Comparison of ENCODE assay signal across 8 mouse cellular contexts in the genomic region with DNA sequence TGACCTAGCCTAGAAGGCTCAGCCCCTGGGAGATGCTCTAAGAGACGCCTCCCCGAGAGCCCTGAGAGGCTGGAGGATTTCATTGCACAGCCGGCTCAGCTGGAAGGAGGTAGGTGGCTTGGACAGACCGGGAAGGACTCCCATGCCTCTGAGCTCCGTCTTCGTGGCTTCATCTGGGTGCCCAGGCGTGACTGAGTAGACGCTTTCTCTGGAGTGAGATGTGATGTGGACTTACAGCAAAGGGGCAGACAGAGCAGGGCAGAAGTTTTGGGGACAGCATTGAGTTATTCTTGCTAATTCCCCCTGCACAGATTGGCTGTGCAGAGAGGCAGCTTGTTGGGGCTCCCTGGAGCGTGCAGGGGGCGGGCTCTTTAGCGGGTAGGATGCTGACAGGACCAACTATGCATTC. TPM values are rescaled to one million over a fixed set of nuclear protein-coding genes. Genes with fewer than 3 reads are reported as not detected.
DNase-seq lines count a peak whose midpoint lies in the region; ATAC-seq and TF ChIP-seq lines count a peak whose summit lies in the region.

No protein-coding gene starts in this region.

- peaks cover 14% of the 10 kb centered on the region; the same call in 1 of the 2 replicates for H3K4me1 ChIP-seq in kidney, postnatal 0 days (replicated peaks; ENCODE audit: insufficient read depth, low read length)
- H3K4me1 ChIP-seq in embryonic facial prominence, embryonic 12.5 days, result peaks cover 54% of the 10 kb centered on the region
- H3K4me1 ChIP-seq in midbrain, embryonic 10.5 days, result peaks cover 49% of the 10 kb centered on the region

- H3K4me3 ChIP-seq in kidney, postnatal 0 days (replicated peaks; ENCODE audit: low read depth, low read length), result peak overlapping the region; percentile 26
- peak overlapping the region; percentile 37 for H3K4me3 ChIP-seq in embryonic facial prominence, embryonic 12.5 days
- H3K4me3 ChIP-seq in midbrain, embryonic 10.5 days, result peak overlapping the region; percentile 25; the same call in 1 of the 2 replicates

- DNase-seq in kidney, postnatal 0 days (ENCODE audit: low spot score), result peak; percentile 59
- DNase-seq in kidney, postnatal 10 days, result no peak
- peak; percentile 61 to 67 for DNase-seq in heart, postnatal 10 days
- DNase-seq in midbrain, embryonic 10.5 days (ENCODE audit: low spot score), result peak; percentile 28
- no peak for DNase-seq in layer of hippocampus, adult 18-20 months (ENCODE audit: low spot score in 2 of 2)
- DNase-seq in ovary, postnatal 10 days (ENCODE audit: low spot score), result no peak

- WGBS in kidney, postnatal 0 days, result 3% methylated on average over 11 of the region's 11 CpGs
- WGBS in embryonic facial prominence, embryonic 12.5 days, result 5% methylated on average over 11 of the region's 11 CpGs
- WGBS in midbrain, embryonic 10.5 days, result 3% methylated on average over 11 of the region's 11 CpGs

- intact Hi-C loops in heart, postnatal 10 days (cut with DNase I), result no loop called here

- no peaks in the 10 kb centered on the region for H3K36me3 ChIP-seq in kidney, postnatal 0 days (ENCODE audit: insufficient read depth, low read length)
- H3K36me3 ChIP-seq in embryonic facial prominence, embryonic 12.5 days, result no peaks in the 10 kb centered on the region
- no peaks in the 10 kb centered on the region for H3K36me3 ChIP-seq in midbrain, embryonic 10.5 days

- TF ChIP-seq CTCF in kidney, postnatal 0 days (IDR thresholded peaks at IDR 0.05; ENCODE audit: low read depth), result no peak

- peak overlapping the region; percentile 50 for H3K9ac ChIP-seq in kidney, postnatal 0 days (ENCODE audit: low read depth, low read length)
- H3K9ac ChIP-seq in embryonic facial prominence, embryonic 12.5 days, result peak overlapping the region; percentile 52

- peak; percentile 19; the same call in 1 of the 2 replicates for ATAC-seq in kidney, postnatal 0 days (replicated peaks; ENCODE audit: low FRiP score, low read depth)
- ATAC-seq in embryonic facial prominence, embryonic 12.5 days (ENCODE audit: insufficient number of reproducible peaks, insufficient read depth, low FRiP score, low TSS enrichment), result no peak
- no peak for ATAC-seq in erythroid progenitor cell, adult 5-6 weeks (replicated peaks; ENCODE audit: low FRiP score, poor library complexity, severe bottlenecking)

- no peaks in the 10 kb centered on the region for H3K9me3 ChIP-seq in kidney, postnatal 0 days (replicated peaks; ENCODE audit: low read length)
- no peaks in the 10 kb centered on the region for H3K9me3 ChIP-seq in embryonic facial prominence, embryonic 12.5 days
- no peaks in the 10 kb centered on the region for H3K9me3 ChIP-seq in midbrain, embryonic 10.5 days (replicated peaks)

- peak overlapping the region; percentile 56 for H3K4me2 ChIP-seq in kidney, postnatal 0 days (ENCODE audit: low read length)
- H3K4me2 ChIP-seq in embryonic facial prominence, embryonic 12.5 days (replicated peaks), result peak overlapping the region; percentile 53

- no peaks in the 10 kb centered on the region for H3K27me3 ChIP-seq in kidney, postnatal 0 days (ENCODE audit: insufficient read depth, low read length)
- H3K27me3 ChIP-seq in embryonic facial prominence, embryonic 12.5 days, result no peaks in the 10 kb centered on the region
- H3K27me3 ChIP-seq in midbrain, embryonic 10.5 days (ENCODE audit: low read depth, poor library complexity, severe bottlenecking), result peaks cover 52% of the 10 kb centered on the region

- peak overlapping the region; percentile 64 for H3K27ac ChIP-seq in kidney, postnatal 0 days
- H3K27ac ChIP-seq in embryonic facial prominence, embryonic 12.5 days, result peak overlapping the region; percentile 84
- peak overlapping the region; percentile 29 for H3K27ac ChIP-seq in midbrain, embryonic 10.5 days (replicated peaks)

RNA-seq across cellular contexts. Expression of a gene that starts 0.5 kb away (rescaled TPM):
- 13.0 and 15.0 TPM in 2 replicates for polyA plus RNA-seq in kidney, postnatal 0 days (2015; fragmentation: Nextera tagmentation; extraction: Ambion mirVana)
- 5.7 and 6.7 TPM in 2 replicates for polyA plus RNA-seq in embryonic facial prominence, embryonic 12.5 days (2016; fragmentation: Nextera tagmentation; extraction: Ambion mirVana)
- total RNA-seq in heart, postnatal 10 days (2021), result 10 to 100 TPM; 38.0 to 38.4 TPM
- 2.0 and 2.9 TPM in 2 replicates for polyA plus RNA-seq in midbrain, embryonic 10.5 days (2016; fragmentation: Nextera tagmentation; extraction: Ambion mirVana)
- total RNA-seq in layer of hippocampus, adult 18-20 months (2021), result 1 to 10 TPM; 2.0 to 2.9 TPM
- total RNA-seq in erythroid progenitor cell, adult 5-6 weeks (2015; ENCODE audit: low replicate concordance), result not detected in 2 replicates
- not detected in 2 replicates for total RNA-seq in erythroid progenitor cell, adult 5-6 weeks (2017; ENCODE audit: low replicate concordance)

RNA-seq across cellular contexts. Expression of a gene that starts 9.6 kb away (rescaled TPM):
- 25.7 and 25.8 TPM in 2 replicates for polyA plus RNA-seq in kidney, postnatal 0 days (2015; fragmentation: Nextera tagmentation; extraction: Ambion mirVana)
- polyA plus RNA-seq in embryonic facial prominence, embryonic 12.5 days (2016; fragmentation: Nextera tagmentation; extraction: Ambion mirVana), result 33.4 and 35.5 TPM in 2 replicates
- 10 to 100 TPM; 20.4 to 22.0 TPM for total RNA-seq in heart, postnatal 10 days (2021)
- 22.8 and 23.3 TPM in 2 replicates for polyA plus RNA-seq in midbrain, embryonic 10.5 days (2016; fragmentation: Nextera tagmentation; extraction: Ambion mirVana)
- 10 to 100 TPM; 41.4 to 44.8 TPM for total RNA-seq in layer of hippocampus, adult 18-20 months (2021)
- 5.4 and 8.0 TPM in 2 replicates for total RNA-seq in erythroid progenitor cell, adult 5-6 weeks (2015; ENCODE audit: low replicate concordance)
- total RNA-seq in erythroid progenitor cell, adult 5-6 weeks (2017; ENCODE audit: low replicate concordance), result 6.9 and 11.3 TPM in 2 replicates

RNA-seq across cellular contexts. Expression of a gene that starts 26.6 kb away (rescaled TPM):
- polyA plus RNA-seq in kidney, postnatal 0 days (2015; fragmentation: Nextera tagmentation; extraction: Ambion mirVana), result 68.8 and 80.3 TPM in 2 replicates
- polyA plus RNA-seq in embryonic facial prominence, embryonic 12.5 days (2016; fragmentation: Nextera tagmentation; extraction: Ambion mirVana), result 1.4 and 2.7 TPM in 2 replicates
- 10 to 100 TPM; 31.3 to 31.7 TPM for total RNA-seq in heart, postnatal 10 days (2021)
- 0.68 and 1.7 TPM in 2 replicates for polyA plus RNA-seq in midbrain, embryonic 10.5 days (2016; fragmentation: Nextera tagmentation; extraction: Ambion mirVana)
- total RNA-seq in layer of hippocampus, adult 18-20 months (2021), result 10 to 100 TPM; 18.3 to 18.8 TPM
- 31.9 and 57.7 TPM in 2 replicates for total RNA-seq in erythroid progenitor cell, adult 5-6 weeks (2015; ENCODE audit: low replicate concordance)
- total RNA-seq in erythroid progenitor cell, adult 5-6 weeks (2017; ENCODE audit: low replicate concordance), result 21.6 and 56.7 TPM in 2 replicates

RNA-seq across cellular contexts. Expression of a gene that starts 48.2 kb away (rescaled TPM):
- polyA plus RNA-seq in kidney, postnatal 0 days (2015; fragmentation: Nextera tagmentation; extraction: Ambion mirVana), result 5.3 and 5.8 TPM in 2 replicates
- 7.1 and 8.9 TPM in 2 replicates for polyA plus RNA-seq in embryonic facial prominence, embryonic 12.5 days (2016; fragmentation: Nextera tagmentation; extraction: Ambion mirVana)
- 1 to 10 TPM; 6.6 to 7.1 TPM for total RNA-seq in heart, postnatal 10 days (2021)
- polyA plus RNA-seq in midbrain, embryonic 10.5 days (2016; fragmentation: Nextera tagmentation; extraction: Ambion mirVana), result 7.3 and 8.6 TPM in 2 replicates
- 10 to 100 TPM; 11.8 to 16.2 TPM for total RNA-seq in layer of hippocampus, adult 18-20 months (2021)
- total RNA-seq in erythroid progenitor cell, adult 5-6 weeks (2015; ENCODE audit: low replicate concordance), result not detected in 2 replicates
- 9.4 TPM in 1 of 2 replicates, not detected in the other for total RNA-seq in erythroid progenitor cell, adult 5-6 weeks (2017; ENCODE audit: low replicate concordance)

Comparison
In these comparisons a context has a peak if more than half of its experiments do, and no peak if none do; other contexts are left out.
1. DNase-seq: peak in kidney, postnatal 0 days (single experiment), heart, postnatal 10 days (2 of 2) and midbrain, embryonic 10.5 days (single experiment); none in kidney, postnatal 10 days (single experiment), layer of hippocampus, adult 18-20 months (0 of 2) and ovary, postnatal 10 days (single experiment).
2. H3K27ac ChIP-seq: peak in every context shown above with its lines; median percentile 84 in embryonic facial prominence, embryonic 12.5 days; 64 in kidney, postnatal 0 days; 29 in midbrain, embryonic 10.5 days.
3. RNA of a gene that starts 0.5 kb away (total RNA-seq): 38.0 to 38.4 TPM in heart, postnatal 10 days; 2.0 to 2.9 TPM in layer of hippocampus, adult 18-20 months and not detected in erythroid progenitor cell, adult 5-6 weeks; every median in the first group is over 4 times any median in the second.
4. Peak in every context shown above with its lines, with median percentiles within 50 percentile points of each other: H3K4me3 ChIP-seq.